Comparison of ENCODE assay signal across 10 mouse cellular contexts in the genomic region with DNA sequence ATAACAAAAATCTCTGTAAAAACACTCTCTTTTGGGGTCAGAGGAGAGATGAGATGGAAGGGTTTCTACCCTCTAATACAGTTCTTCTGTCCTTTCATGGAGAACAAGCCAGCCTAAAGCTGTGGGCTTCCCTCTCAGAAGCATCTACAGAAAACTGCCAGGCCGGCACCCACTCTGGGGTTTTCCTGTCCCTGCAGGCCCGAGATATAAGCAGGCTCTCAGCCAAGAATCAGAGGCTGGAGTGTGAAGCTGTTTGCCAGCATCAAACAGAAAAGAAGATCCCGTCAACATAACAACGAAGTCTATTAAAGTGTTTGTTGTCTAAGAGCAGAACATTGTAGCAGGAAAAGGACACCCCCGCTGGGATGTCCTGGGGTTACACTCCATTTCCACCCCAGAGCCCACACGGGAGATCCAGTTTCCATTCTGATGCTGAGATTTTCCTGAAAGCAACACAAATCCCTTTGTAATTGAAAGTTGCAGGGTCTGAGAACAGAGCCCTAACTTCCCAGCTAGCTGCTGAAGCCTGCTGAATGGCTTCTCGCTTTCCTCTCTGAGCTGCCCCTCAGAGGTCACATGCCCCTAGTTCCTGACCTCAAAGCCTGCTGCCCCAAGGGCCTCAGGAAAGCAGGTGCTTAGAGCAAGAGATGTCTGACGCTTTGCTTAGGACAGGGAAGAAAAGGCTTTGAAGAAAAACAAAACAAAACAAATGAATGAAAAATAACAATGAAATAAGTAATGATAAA. TPM values are rescaled to one million over a fixed set of nuclear protein-coding genes. Genes with fewer than 3 reads are reported as not detected.
DNase-seq lines count a peak whose midpoint lies in the region; ATAC-seq lines count a peak whose summit lies in the region.
"Had no signal": no experiment of that assay in that cellular context is flagged by ENCODE, and none has a peak within 500 bp of the region (broad histone marks: within the 10 kb centered on the region; RNA-seq: fewer than 3 reads in every experiment).

No protein-coding gene starts in this region.

- no peak overlapping the region for H3K4me2 ChIP-seq in intestine, embryonic 16.5 days (ENCODE audit: low read depth, low read length)

- DNase-seq in heart, adult 18-20 months: peak; percentile 28 to 33
- no peak for DNase-seq in heart, adult 11 months
- DNase-seq in urinary bladder, postnatal 14 days (ENCODE audit: low spot score): peak; percentile 28
- DNase-seq in urinary bladder, postnatal 4 days (ENCODE audit: low spot score in 2 of 2): no peak
- DNase-seq in thymus, adult 18-20 months: no peak
- no peak for DNase-seq in testis, postnatal 14 days (ENCODE audit: low spot score)
- DNase-seq in layer of hippocampus, postnatal 25 days (ENCODE audit: extremely low spot score in 1 of 2, low spot score in 1 of 2): no peak

- 24% methylated on average over 8 of the region's 8 CpGs for WGBS in intestine, embryonic 16.5 days

- ATAC-seq in intestine, embryonic 16.5 days: no peak

- peaks cover 19% of the 10 kb centered on the region for H3K36me3 ChIP-seq in intestine, embryonic 16.5 days (ENCODE audit: control insufficient read depth, insufficient read depth, low read length)

- H3K27me3 ChIP-seq in intestine, embryonic 16.5 days (replicated peaks; ENCODE audit: control insufficient read depth, insufficient read depth, low read length): peaks cover 2% of the 10 kb centered on the region; the same call in 1 of the 2 replicates

- peaks cover 19% of the 10 kb centered on the region for H3K9me3 ChIP-seq in intestine, embryonic 16.5 days (ENCODE audit: control insufficient read depth, low read length)

- no peak overlapping the region for H3K27ac ChIP-seq in intestine, embryonic 16.5 days (ENCODE audit: low read length)

- H3K9ac ChIP-seq in intestine, embryonic 16.5 days (ENCODE audit: low read depth, low read length): peak overlapping the region; percentile 39; the same call in 1 of the 2 replicates

- H3K4me3 ChIP-seq in intestine, embryonic 16.5 days (ENCODE audit: low read length): no peak overlapping the region
- H3K4me3 ChIP-seq: megakaryocyte, embryonic 14.5 days had no signal

- peaks cover 6% of the 10 kb centered on the region for H3K4me1 ChIP-seq in intestine, embryonic 16.5 days (ENCODE audit: control insufficient read depth, insufficient read depth, low read length)
- H3K4me1 ChIP-seq: megakaryocyte, embryonic 14.5 days had no signal

RNA-seq across cellular contexts. Expression of a gene that starts 7.0 kb away (rescaled TPM):
- total RNA-seq in heart, adult 18-20 months (2021): 1 to 10 TPM; 1.5 to 1.6 TPM
- 5.3 and 5.7 TPM in 2 replicates for polyA plus RNA-seq in intestine, embryonic 16.5 days (2015; fragmentation: Nextera tagmentation; extraction: Ambion mirVana)
- 1 to 10 TPM; 1.7 to 2.3 TPM for total RNA-seq in layer of hippocampus, postnatal 25 days (2021)
- polyA plus RNA-seq: C2C12 had no signal

Comparison
In these comparisons a context has a peak if more than half of its experiments do, and no peak if none do; other contexts are left out.
1. DNase-seq: peak in heart, adult 18-20 months (2 of 2) and urinary bladder, postnatal 14 days (single experiment); none in heart, adult 11 months (single experiment), urinary bladder, postnatal 4 days (0 of 2), thymus, adult 18-20 months (0 of 2), testis, postnatal 14 days (single experiment) and layer of hippocampus, postnatal 25 days (0 of 2).